Mouse (Mus musculus) hindbrain, embryonic 11.5 days (tissue): ENCODE measurements around the gene Zfp319. TPM values are rescaled to one million over a fixed set of nuclear protein-coding genes. Genes with fewer than 3 reads are reported as not detected.

Source experiments
- ATAC-seq: fragments of 200-750 bp; cut with Nextera tagmentation; 2 replicates; pipeline ENCODE4 v1.8.0; 2017; ENCODE audit warnings: mild to moderate bottlenecking, moderate TSS enrichment, moderate library complexity; ENCODE audit not compliant: low FRiP score
- DNase-seq: peaks from one replicate; pipeline ENCODE4 v3.0.0-alpha.2; 2015; ENCODE audit warnings: low spot score
- H3K27ac ChIP-seq: fragments of 300-500 bp; sonication (generic); 2 replicates; pipeline ENCODE4 v1.5.1; 2014; ENCODE audit warnings: mild to moderate bottlenecking, low read depth, low read length
- H3K27me3 ChIP-seq: fragments of 300-500 bp; sonication (generic); 2 replicates; pipeline ENCODE4 v1.6.1; 2014; ENCODE audit warnings: mild to moderate bottlenecking, low read length, moderate library complexity, mixed read lengths; ENCODE audit not compliant: control insufficient read depth, insufficient read depth
- H3K36me3 ChIP-seq: fragments of 300-500 bp; sonication (generic); 2 replicates; pipeline ENCODE4 v1.6.1; 2014; ENCODE audit warnings: mild to moderate bottlenecking, low read length, moderate library complexity, mixed read lengths; ENCODE audit not compliant: control insufficient read depth, insufficient read depth
- H3K4me1 ChIP-seq: fragments of 300-500 bp; sonication (generic); replicated peaks from 2 replicates; pipeline ENCODE4 v1.6.1; 2014; ENCODE audit warnings: low read length, mixed read lengths; ENCODE audit not compliant: control insufficient read depth, insufficient read depth
- H3K4me2 ChIP-seq: fragments of 300-500 bp; sonication (generic); replicated peaks from 2 replicates; pipeline ENCODE4 v1.6.1; 2014; ENCODE audit warnings: mild to moderate bottlenecking, low read depth, low read length
- H3K4me3 ChIP-seq: fragments of 300-500 bp; sonication (generic); 2 replicates; pipeline ENCODE4 v1.5.1; 2014; ENCODE audit warnings: low read depth, low read length
- H3K9ac ChIP-seq: fragments of 300-500 bp; sonication (generic); 2 replicates; pipeline ENCODE4 v1.6.1; 2014; ENCODE audit warnings: low read depth, low read length
- H3K9me3 ChIP-seq: fragments of 300-500 bp; sonication (generic); 2 replicates; pipeline ENCODE4 v1.6.1; 2016; ENCODE audit warnings: low read length; ENCODE audit not compliant: control insufficient read depth
- WGBS: fragments of 180-500 bp; shearing (Covaris S2); extraction: QIAGEN DNeasy Blood & Tissue Kit; methylation state at CpG from one replicate; pipeline ENCODE4 v1.1.7; 2014; 5-methylcytosine and 5-hydroxymethylcytosine counted together
- polyA plus RNA-seq: library from polyadenylated mRNA; unstranded; fragments of >200 nt; fragmentation: Nextera tagmentation; extraction: Ambion mirVana; gene quantifications from 2 replicates; pipeline ENCODE4 v1.2.1, GENCODE M21; 2014

Gene Zfp319
- polyA plus RNA-seq, 1 experiment from 2014 or later = 8.9 TPM

DNA sequence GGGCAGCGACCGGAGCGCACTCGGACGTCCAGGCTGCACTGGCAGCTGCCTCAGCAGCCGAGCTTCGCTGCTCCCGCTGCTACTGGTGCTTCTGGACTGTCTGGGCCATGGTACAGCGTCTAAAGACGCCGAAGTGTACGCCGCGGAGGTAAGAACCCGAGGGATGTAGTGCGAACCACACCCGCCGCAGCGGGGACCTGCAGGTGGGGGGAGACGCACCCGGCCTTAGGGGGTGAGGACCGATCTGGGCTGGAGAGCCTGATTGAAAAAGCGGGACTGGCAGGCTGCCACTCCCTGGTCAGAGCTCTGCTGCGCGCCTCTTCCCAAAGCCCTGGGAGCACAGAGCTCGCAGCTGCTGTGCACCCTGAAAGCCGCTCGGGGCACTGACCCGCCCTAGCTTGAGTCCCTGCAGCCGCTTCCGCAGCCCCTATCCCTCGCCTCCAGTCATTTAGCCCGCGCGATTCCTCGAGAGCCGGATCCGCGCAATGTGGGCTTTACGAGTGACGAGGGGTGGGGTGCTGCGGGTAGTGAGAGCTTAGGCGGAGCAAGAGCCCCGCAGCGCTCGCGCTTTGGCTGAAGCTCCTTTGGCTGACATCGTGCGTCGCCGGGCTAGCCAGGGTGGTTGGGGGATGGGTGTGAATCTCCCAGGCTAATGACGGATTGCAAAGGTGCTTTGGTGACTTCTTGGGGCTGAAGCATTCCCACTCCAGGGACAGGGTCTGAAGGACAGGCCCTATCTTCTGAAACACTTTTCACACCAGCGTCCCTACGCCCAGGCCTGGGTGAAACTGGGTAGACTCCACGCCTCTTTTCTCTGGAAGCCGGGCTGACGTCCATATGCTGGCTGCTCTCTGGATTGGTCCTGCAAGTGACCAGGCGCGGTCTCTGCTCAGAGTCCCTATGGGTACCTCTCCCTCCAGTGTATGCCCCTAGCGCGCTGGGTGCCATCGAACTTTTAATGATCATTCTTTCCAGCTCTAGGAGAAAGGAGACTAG is 21.4 kb upstream of the Zfp319 start:
- Histone ChIP-seq H3K36me3 (no peaks in the 10 kb centered on the region), H3K27me3 (peaks cover 2% of the 10 kb centered on the region; the same call in 1 of the 2 replicates), H3K4me2 (peak overlapping the region; percentile 87), H3K4me3 (peak overlapping the region; percentile 84), H3K9me3 (no peaks in the 10 kb centered on the region), H3K4me1 (no peaks in the 10 kb centered on the region; the same call in 1 of the 2 replicates), H3K9ac (peak overlapping the region; percentile 98), H3K27ac (peak overlapping the region; percentile 87)
- WGBS = 2% methylated on average over 61 of the region's 62 CpGs
- DNase-seq = peak; percentile 79
- peak; percentile 69 for ATAC-seq

DNA sequence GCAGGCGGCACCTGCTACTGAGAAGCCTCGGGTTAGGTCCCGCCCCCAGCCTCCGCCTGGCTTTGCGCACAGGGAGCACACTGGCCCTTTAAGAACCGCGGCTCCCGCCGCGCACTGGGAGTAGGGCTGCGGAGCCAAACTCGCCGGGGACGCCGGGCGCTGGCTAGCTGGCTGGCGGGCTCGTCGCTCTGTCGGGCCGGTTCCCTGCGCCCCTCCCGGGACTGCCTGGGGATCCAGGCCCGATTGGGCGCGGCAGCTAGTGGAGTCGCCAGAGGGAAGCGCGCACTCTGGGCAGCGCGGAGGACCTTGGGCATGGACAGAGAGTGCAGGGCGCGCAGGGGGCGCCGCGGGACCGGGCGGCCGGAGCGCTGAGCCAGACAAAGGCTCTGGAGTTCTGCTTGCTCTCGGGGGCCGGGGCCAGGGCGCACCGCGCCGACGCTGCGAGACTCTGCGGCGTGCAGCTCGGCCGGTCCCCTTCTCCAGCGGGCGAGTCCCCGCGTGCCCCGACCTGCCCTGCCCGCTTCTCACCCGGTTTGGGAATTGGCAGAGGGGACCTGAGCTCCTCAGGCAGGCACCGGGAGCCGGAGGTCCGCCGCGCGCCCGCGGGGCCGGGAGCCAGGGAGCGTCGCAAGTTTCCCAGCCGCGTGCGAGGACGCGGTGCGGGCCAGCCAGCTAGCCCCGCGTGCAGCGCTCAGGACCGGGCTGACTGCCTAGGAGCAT is 20.6 kb upstream of the Zfp319 start, which contains the start of gene Mmp15:
TSS of gene Mmp15 (plus strand) at position 118 of the 720 bp plus-strand sequence.
- ATAC-seq (peak; percentile 84), DNase-seq (peak; percentile 87)
- H3K27me3 ChIP-seq = peaks cover 2% of the 10 kb centered on the region; the same call in 1 of the 2 replicates
- no peaks in the 10 kb centered on the region for H3K36me3 ChIP-seq
- H3K27ac ChIP-seq = peak within 1 kb of the TSS; percentile 87
- peak within 1 kb of the TSS; percentile 84 for H3K4me3 ChIP-seq
- H3K9me3 ChIP-seq = no peaks in the 10 kb centered on the region
- no peaks in the 10 kb centered on the region; the same call in 1 of the 2 replicates for H3K4me1 ChIP-seq
- peak within 1 kb of the TSS; percentile 87 for H3K4me2 ChIP-seq
- under 1% methylated on average over 72 of the region's 80 CpGs for WGBS
- peak within 1 kb of the TSS; percentile 98 for H3K9ac ChIP-seq

- Histone ChIP-seq H3K9ac (no peak overlapping the region; the same call in 1 of the 2 replicates), H3K27ac (no peak overlapping the region)
- 0 out of 2 replicates have a peak, but pooled peaks have one; percentile 15 for ATAC-seq
Observed at GRCm38 (mm10) chr8:95351461-95351860, 19.7 kb upstream of the Zfp319 start.

DNA sequence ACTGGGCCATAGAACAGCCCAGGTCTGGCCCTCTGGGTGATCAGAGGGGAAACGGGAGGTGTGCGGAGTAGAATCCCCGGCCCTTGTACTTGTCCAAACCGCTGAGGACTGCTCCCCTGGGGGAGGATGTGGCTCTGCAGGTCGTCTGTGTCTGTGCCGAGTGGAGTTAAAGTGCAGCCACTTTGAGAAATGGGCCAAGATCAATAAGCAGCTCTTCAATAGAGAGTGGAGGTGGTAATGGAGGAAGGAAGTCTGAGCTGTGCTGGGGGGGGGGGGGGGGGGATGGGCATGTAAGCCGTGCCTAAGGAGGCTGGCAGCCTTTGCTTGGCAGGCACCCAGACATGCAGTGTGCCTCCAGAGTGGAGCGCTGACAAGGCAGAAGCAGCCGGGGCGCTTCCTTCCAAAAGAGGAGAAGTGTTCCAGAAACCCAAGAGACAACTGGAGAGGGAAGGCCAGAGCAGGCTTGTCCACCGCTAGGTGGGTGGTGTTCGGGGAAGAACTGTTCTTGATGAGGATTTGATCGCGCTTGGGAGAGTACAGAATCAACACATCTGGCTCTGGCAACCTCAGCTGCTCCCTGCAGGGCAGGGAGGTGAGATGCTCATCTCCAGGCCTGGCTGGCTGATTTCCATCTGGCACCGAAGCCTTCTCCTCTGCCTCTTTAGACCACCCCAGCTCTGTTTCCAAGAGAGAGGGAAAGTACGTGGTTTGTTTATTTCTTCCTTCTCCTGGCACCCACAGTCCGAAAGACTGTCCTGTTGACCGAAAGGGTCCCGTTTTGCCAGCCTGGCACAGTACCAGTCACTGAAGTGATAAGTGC is 17.3 kb upstream of the Zfp319 start:
- H3K4me1 ChIP-seq = no peaks in the 10 kb centered on the region; the same call in 1 of the 2 replicates
- H3K9me3 ChIP-seq = no peaks in the 10 kb centered on the region
- ATAC-seq = no peak
- H3K27ac ChIP-seq = no peak overlapping the region
- H3K36me3 ChIP-seq = no peaks in the 10 kb centered on the region
- WGBS = 65% methylated on average over 18 of the region's 19 CpGs
- no peak overlapping the region for H3K4me3 ChIP-seq
- H3K9ac ChIP-seq = no peak overlapping the region
- H3K4me2 ChIP-seq = no peak overlapping the region
- DNase-seq = no peak
- peaks cover 2% of the 10 kb centered on the region; the same call in 1 of the 2 replicates for H3K27me3 ChIP-seq

More at GRCm38 (mm10) chr8:95351461-95351860, 19.7 kb upstream of the Zfp319 start:
- Histone ChIP-seq H3K27me3 (peaks cover 2% of the 10 kb centered on the region; the same call in 1 of the 2 replicates), H3K4me2 (peak overlapping the region; percentile 87), H3K9me3 (no peaks in the 10 kb centered on the region), H3K4me3 (peak overlapping the region; percentile 84), H3K36me3 (no peaks in the 10 kb centered on the region), H3K4me1 (no peaks in the 10 kb centered on the region; the same call in 1 of the 2 replicates)
- peak; percentile 65 for DNase-seq
- WGBS = 4% methylated on average over 15 of the region's 15 CpGs

GRCm38 (mm10) chr8:95348356-95348755 is 16.6 kb upstream of the Zfp319 start:
- H3K4me3 ChIP-seq = no peak overlapping the region
- no peaks in the 10 kb centered on the region for H3K9me3 ChIP-seq
- no peaks in the 10 kb centered on the region; the same call in 1 of the 2 replicates for H3K4me1 ChIP-seq
- 88% methylated on average over 2 of the region's 2 CpGs for WGBS
- H3K27me3 ChIP-seq = peaks cover 2% of the 10 kb centered on the region; the same call in 1 of the 2 replicates
- ATAC-seq (no peak), DNase-seq (no peak)
- H3K27ac ChIP-seq = no peak overlapping the region
- no peak overlapping the region for H3K9ac ChIP-seq
- H3K36me3 ChIP-seq = no peaks in the 10 kb centered on the region
- H3K4me2 ChIP-seq = no peak overlapping the region

DNA sequence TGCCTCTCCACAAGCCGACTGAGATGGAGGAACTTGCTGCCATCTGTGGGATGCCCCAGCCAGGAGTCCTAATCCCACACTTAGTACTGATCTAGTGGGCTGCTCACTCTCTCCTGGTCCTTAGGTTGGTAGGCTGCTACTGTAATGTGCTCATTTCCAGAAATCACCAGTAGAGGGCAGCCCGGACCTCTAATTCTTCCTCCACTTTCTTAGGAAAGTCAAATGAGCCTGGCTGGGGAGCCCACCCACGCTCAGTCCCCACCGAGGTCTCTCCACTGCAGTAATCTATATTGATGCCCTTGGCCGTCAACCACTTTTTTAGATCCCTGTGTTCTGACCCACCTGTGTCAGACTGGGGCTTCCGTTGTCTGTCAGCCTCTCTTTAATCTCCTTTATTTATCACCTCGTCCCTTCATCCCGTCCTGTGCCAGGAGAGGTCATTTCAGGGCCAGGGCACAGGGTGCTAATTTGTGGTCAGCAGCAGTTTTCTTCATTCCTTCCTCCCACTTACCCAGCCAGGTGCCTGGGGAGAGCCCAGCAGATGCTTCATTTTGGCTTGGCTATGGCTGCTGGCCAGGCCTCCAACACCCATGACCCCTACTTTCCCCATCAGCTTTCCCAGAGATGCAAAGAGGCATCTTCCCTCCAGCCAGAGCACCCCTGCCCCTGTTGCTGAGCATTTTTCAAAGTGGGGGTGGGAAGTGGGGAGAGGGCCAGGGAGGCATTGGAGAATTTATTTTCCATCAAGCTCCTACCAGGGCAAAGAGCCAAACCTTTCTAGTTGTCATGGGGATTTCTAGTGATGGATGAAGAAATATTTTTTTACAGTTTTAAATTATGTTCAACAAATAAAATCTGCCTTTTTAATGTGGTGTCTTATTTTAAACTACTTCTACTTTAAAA is 15.1 kb upstream of the Zfp319 start:
- no peak overlapping the region for H3K27ac ChIP-seq
- H3K9ac ChIP-seq = no peak overlapping the region
- H3K27me3 ChIP-seq = peaks cover 2% of the 10 kb centered on the region; the same call in 1 of the 2 replicates
- DNase-seq = peak; percentile 88
- H3K4me2 ChIP-seq = no peak overlapping the region
- no peaks in the 10 kb centered on the region for H3K9me3 ChIP-seq
- H3K36me3 ChIP-seq = no peaks in the 10 kb centered on the region
- 30% methylated on average over 8 of the region's 8 CpGs for WGBS
- H3K4me3 ChIP-seq = no peak overlapping the region
- no peaks in the 10 kb centered on the region; the same call in 1 of the 2 replicates for H3K4me1 ChIP-seq
- ATAC-seq = peak; percentile 61

DNA sequence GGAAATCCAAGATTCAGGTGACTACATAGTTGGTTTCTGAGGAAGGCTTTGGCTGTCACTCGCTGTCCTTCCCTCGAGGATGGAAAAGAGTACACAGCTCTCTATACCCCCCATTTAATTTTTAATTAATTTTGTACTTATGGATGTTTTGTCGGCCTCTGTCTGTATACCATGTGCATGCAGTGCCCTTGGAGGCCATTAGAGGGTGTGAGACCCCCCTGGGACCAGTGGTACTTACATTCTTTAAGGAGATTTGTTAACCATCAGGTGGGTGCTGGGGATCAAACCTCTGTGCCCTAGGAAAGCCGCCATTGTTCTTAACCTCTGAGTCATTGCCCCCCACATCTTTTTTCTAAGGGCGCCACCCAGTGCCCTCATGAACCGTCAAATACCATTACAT is 12.9 kb upstream of the Zfp319 start:
- H3K36me3 ChIP-seq = no peaks in the 10 kb centered on the region

More for the DNA sequence above, 12.9 kb upstream of the Zfp319 start:
- Histone ChIP-seq H3K27me3 (no peaks in the 10 kb centered on the region), H3K27ac (no peak overlapping the region), H3K4me1 (no peaks in the 10 kb centered on the region), H3K4me2 (no peak overlapping the region), H3K4me3 (no peak overlapping the region), H3K9me3 (no peaks in the 10 kb centered on the region), H3K9ac (no peak overlapping the region)
- 79% methylated on average over 6 of the region's 6 CpGs for WGBS
- DNase-seq (no peak), ATAC-seq (no peak)
